Mouse (Mus musculus) lung, embryonic 16.5 days (tissue): Measurements from ENCODE around the gene Cacna1c. TPM values are rescaled to one million over a fixed set of nuclear protein-coding genes. Genes with fewer than 3 reads are reported as not detected.

ENCODE experiments used
- ATAC-seq: fragments of 200-750 bp; cut with Nextera tagmentation; 2 replicates; pipeline ENCODE4 v1.8.0; 2017; ENCODE audit warnings: low read depth, mild to moderate bottlenecking, moderate library complexity
- H3K27ac ChIP-seq: fragments of 300-500 bp; sonication (generic); 2 replicates; pipeline ENCODE4 v1.5.1; 2014; ENCODE audit warnings: mild to moderate bottlenecking, control low read depth, low read length
- H3K27me3 ChIP-seq: fragments of 300-500 bp; sonication (generic); 2 replicates; pipeline ENCODE4 v1.6.1; 2014; ENCODE audit warnings: low read depth, low read length, mixed read lengths; ENCODE audit not compliant: control insufficient read depth, insufficient read depth
- H3K36me3 ChIP-seq: fragments of 300-500 bp; sonication (generic); 2 replicates; pipeline ENCODE4 v1.6.1; 2014; ENCODE audit warnings: low read length; ENCODE audit not compliant: control insufficient read depth, insufficient read depth
- H3K4me1 ChIP-seq: fragments of 300-500 bp; sonication (generic); replicated peaks from 2 replicates; pipeline ENCODE4 v1.6.1; 2014; ENCODE audit warnings: low read length, mixed read lengths; ENCODE audit not compliant: control insufficient read depth, insufficient read depth
- H3K4me2 ChIP-seq: fragments of 300-500 bp; sonication (generic); 2 replicates; pipeline ENCODE4 v1.6.1; 2014; ENCODE audit warnings: low read depth, low read length, control low read depth
- H3K4me3 ChIP-seq: fragments of 300-500 bp; sonication (generic); 2 replicates; pipeline ENCODE4 v1.5.1; 2014; ENCODE audit warnings: mild to moderate bottlenecking, low read length, control low read depth
- H3K9ac ChIP-seq: fragments of 300-500 bp; sonication (generic); 2 replicates; pipeline ENCODE4 v1.6.1; 2014; ENCODE audit warnings: low read length, control low read depth
- H3K9me3 ChIP-seq: fragments of 300-500 bp; sonication (generic); 2 replicates; pipeline ENCODE4 v1.6.1; 2016; ENCODE audit warnings: low read length; ENCODE audit not compliant: control insufficient read depth
- WGBS: fragments of 180-500 bp; shearing (Covaris S2); extraction: QIAGEN DNeasy Blood & Tissue Kit; methylation state at CpG from one replicate; pipeline ENCODE4 v1.1.7; 2014; 5-methylcytosine and 5-hydroxymethylcytosine counted together
- polyA plus RNA-seq: library from polyadenylated mRNA; unstranded; fragments of >200 nt; fragmentation: Nextera tagmentation; extraction: Ambion mirVana; gene quantifications from 2 replicates; pipeline ENCODE4 v1.2.1, GENCODE M21; 2015

Gene Cacna1c
- polyA plus RNA-seq, 1 experiment from 2014 or later, result 5.8 TPM

GRCm38 (mm10) chr6:119132863-119133262 lies 63.4 kb downstream of the Cacna1c start:
- no peak for ATAC-seq
- H3K27me3 ChIP-seq, result no peaks in the 10 kb centered on the region
- H3K4me1 ChIP-seq, result no peaks in the 10 kb centered on the region
- no peak overlapping the region for H3K4me2 ChIP-seq
- H3K9me3 ChIP-seq, result no peaks in the 10 kb centered on the region
- no peak overlapping the region for H3K9ac ChIP-seq
- H3K4me3 ChIP-seq, result no peak overlapping the region
- no peaks in the 10 kb centered on the region for H3K36me3 ChIP-seq
- WGBS, result 84% methylated on average over 4 of the region's 4 CpGs
- no peak overlapping the region for H3K27ac ChIP-seq

- 84% methylated on average over 8 of the region's 8 CpGs for WGBS
- Histone ChIP-seq H3K27ac (no peak overlapping the region), H3K27me3 (no peaks in the 10 kb centered on the region), H3K4me3 (no peak overlapping the region), H3K4me1 (no peaks in the 10 kb centered on the region), H3K36me3 (no peaks in the 10 kb centered on the region), H3K9me3 (no peaks in the 10 kb centered on the region), H3K4me2 (no peak overlapping the region), H3K9ac (no peak overlapping the region)
- ATAC-seq, result no peak
Measured at GRCm38 (mm10) chr6:119132111-119132735, 64.0 kb downstream of the Cacna1c start.

GRCm38 (mm10) chr6:119129664-119130063 lies 66.6 kb downstream of the Cacna1c start:
- Histone ChIP-seq H3K4me2 (no peak overlapping the region), H3K27me3 (no peaks in the 10 kb centered on the region), H3K27ac (no peak overlapping the region), H3K9ac (no peak overlapping the region), H3K36me3 (no peaks in the 10 kb centered on the region), H3K9me3 (no peaks in the 10 kb centered on the region), H3K4me3 (no peak overlapping the region), H3K4me1 (no peaks in the 10 kb centered on the region)
- WGBS, result 67% methylated on average over 5 of the region's 5 CpGs
- ATAC-seq, result no peak

GRCm38 (mm10) chr6:119128521-119128920 lies 67.7 kb downstream of the Cacna1c start:
- 85% methylated on average over 8 of the region's 8 CpGs for WGBS
- H3K4me1 ChIP-seq, result no peaks in the 10 kb centered on the region

GRCm38 (mm10) chr6:119128076-119128475 lies 68.1 kb downstream of the Cacna1c start:
- no peaks in the 10 kb centered on the region for H3K9me3 ChIP-seq
- H3K4me1 ChIP-seq, result no peaks in the 10 kb centered on the region
- ATAC-seq, result no peak
- no peak overlapping the region for H3K4me3 ChIP-seq
- H3K4me2 ChIP-seq, result no peak overlapping the region
- H3K27me3 ChIP-seq, result no peaks in the 10 kb centered on the region
- H3K36me3 ChIP-seq, result no peaks in the 10 kb centered on the region
- WGBS, result 82% methylated on average over 1 of the region's 1 CpGs
- no peak overlapping the region for H3K27ac ChIP-seq
- no peak overlapping the region for H3K9ac ChIP-seq

More at GRCm38 (mm10) chr6:119128521-119128920, 67.7 kb downstream of the Cacna1c start:
- H3K36me3 ChIP-seq, result no peaks in the 10 kb centered on the region
- no peak for ATAC-seq
- no peak overlapping the region for H3K4me2 ChIP-seq
- no peak overlapping the region for H3K4me3 ChIP-seq
- no peak overlapping the region for H3K27ac ChIP-seq
- H3K9ac ChIP-seq, result no peak overlapping the region
- no peaks in the 10 kb centered on the region for H3K9me3 ChIP-seq
- H3K27me3 ChIP-seq, result no peaks in the 10 kb centered on the region

GRCm38 (mm10) chr6:119126991-119127390 lies 69.2 kb downstream of the Cacna1c start:
- Histone ChIP-seq H3K36me3 (no peaks in the 10 kb centered on the region), H3K4me1 (no peaks in the 10 kb centered on the region), H3K27me3 (no peaks in the 10 kb centered on the region), H3K27ac (no peak overlapping the region), H3K9ac (no peak overlapping the region), H3K4me2 (no peak overlapping the region), H3K4me3 (no peak overlapping the region), H3K9me3 (no peaks in the 10 kb centered on the region)
- 77% methylated on average over 3 of the region's 3 CpGs for WGBS
- ATAC-seq, result no peak

GRCm38 (mm10) chr6:119118371-119118770 lies 77.8 kb downstream of the Cacna1c start:
- H3K36me3 ChIP-seq, result no peaks in the 10 kb centered on the region
- no peak overlapping the region for H3K27ac ChIP-seq
- no peak overlapping the region for H3K4me2 ChIP-seq
- ATAC-seq, result no peak
- H3K4me1 ChIP-seq, result 0 out of 2 replicates have a peak, but pooled peaks cover 2% of the 10 kb centered on the region
- H3K4me3 ChIP-seq, result no peak overlapping the region
- no peak overlapping the region for H3K9ac ChIP-seq
- WGBS, result 62% methylated on average over 4 of the region's 4 CpGs
- H3K27me3 ChIP-seq, result no peaks in the 10 kb centered on the region
- no peaks in the 10 kb centered on the region for H3K9me3 ChIP-seq

GRCm38 (mm10) chr6:119116290-119116689 lies 79.9 kb downstream of the Cacna1c start:
- no peak for ATAC-seq
- Histone ChIP-seq H3K27me3 (peaks cover 2% of the 10 kb centered on the region; the same call in 1 of the 2 replicates), H3K36me3 (no peaks in the 10 kb centered on the region), H3K4me1 (0 out of 2 replicates have a peak, but pooled peaks cover 3% of the 10 kb centered on the region), H3K9ac (no peak overlapping the region), H3K4me2 (no peak overlapping the region), H3K9me3 (no peaks in the 10 kb centered on the region), H3K27ac (no peak overlapping the region), H3K4me3 (no peak overlapping the region)
- 87% methylated on average over 3 of the region's 3 CpGs for WGBS

- Histone ChIP-seq H3K4me2 (no peak overlapping the region), H3K4me1 (0 out of 2 replicates have a peak, but pooled peaks cover 3% of the 10 kb centered on the region), H3K4me3 (no peak overlapping the region), H3K27me3 (peaks cover 2% of the 10 kb centered on the region; the same call in 1 of the 2 replicates), H3K9ac (no peak overlapping the region), H3K9me3 (no peaks in the 10 kb centered on the region), H3K27ac (no peak overlapping the region), H3K36me3 (no peaks in the 10 kb centered on the region)
- ATAC-seq, result no peak
- whole genome bisulfite sequencing, result 55% methylated on average over 4 of the region's 4 CpGs
Measured at GRCm38 (mm10) chr6:119113362-119113761, 82.9 kb downstream of the Cacna1c start.
